Mouse (Mus musculus) MN1 (cell line): ENCODE results near the gene Tnfaip8l3.

Experiments
- DNase-seq: peaks from one replicate; pipeline ENCODE4 v3.0.0-alpha.2; 2016; ENCODE audit warnings: low spot score

The Tnfaip8l3 gene

DNA sequence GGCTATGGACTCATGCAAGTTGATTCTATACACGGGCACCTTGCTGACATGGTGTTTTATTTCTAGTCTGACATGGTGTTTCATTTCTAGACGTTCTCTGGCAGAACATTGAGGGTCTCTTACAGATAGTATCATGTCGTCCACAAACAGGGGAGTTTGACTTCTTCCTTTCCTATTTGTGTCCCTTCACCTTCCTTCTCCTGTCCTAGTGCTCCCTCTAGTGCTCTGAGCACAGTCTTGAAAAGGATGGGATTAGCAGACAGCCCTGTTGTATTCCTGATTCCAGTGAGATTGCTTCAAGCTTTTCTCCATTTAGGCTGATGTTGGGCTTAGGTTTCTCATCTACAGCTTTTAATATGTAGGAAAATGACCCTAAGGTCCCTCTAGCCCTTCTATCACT, 81.2 kb downstream of the Tnfaip8l3 start:
- DNase-seq, result no peak

DNA sequence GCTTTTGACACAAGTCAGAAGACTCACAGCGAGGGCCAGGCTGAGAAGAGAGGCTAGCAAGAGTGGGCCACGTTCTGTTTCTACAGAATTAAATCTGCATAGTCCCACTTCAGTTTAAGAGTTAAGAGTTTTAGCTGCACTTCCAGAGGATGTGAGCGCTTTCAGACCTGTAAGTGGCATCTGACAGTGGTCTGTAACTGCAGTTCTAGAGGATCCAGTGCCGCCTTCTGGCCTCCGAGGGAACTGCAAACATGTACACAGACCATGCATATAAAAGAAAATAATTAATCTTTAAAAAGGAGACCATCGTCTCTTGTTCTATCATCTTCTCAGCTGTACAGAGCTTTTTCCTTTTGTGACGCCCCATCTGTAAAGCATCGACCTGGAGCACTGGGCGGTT, 83.3 kb downstream of the Tnfaip8l3 start:
- DNase-seq, result no peak

DNA sequence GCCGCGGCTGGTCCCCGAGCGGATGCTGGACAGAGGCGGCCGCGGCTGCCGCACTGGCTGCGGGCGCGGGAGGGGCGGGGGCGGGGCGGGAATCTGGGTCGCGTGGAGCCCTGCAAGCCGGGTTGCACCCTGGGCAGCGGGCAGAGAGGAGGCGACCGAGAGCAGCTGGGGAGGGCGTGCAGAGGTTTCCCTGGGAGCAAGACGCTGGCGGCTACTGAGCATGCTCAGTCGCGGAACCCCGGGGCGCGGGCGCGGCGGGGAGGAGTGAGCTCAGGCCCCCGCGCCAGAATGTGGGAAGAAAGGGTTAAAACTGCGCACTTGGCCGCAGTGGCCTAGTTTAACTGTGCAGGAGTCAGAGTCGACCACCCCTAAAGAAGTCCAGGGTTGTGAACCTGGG, 93.1 kb downstream of the Tnfaip8l3 start, which contains the start of gene Elmod1:
TSS of gene Elmod1 (minus strand) at position 180 of the 397 bp plus-strand sequence.
- DNase-seq, result no peak

DNA sequence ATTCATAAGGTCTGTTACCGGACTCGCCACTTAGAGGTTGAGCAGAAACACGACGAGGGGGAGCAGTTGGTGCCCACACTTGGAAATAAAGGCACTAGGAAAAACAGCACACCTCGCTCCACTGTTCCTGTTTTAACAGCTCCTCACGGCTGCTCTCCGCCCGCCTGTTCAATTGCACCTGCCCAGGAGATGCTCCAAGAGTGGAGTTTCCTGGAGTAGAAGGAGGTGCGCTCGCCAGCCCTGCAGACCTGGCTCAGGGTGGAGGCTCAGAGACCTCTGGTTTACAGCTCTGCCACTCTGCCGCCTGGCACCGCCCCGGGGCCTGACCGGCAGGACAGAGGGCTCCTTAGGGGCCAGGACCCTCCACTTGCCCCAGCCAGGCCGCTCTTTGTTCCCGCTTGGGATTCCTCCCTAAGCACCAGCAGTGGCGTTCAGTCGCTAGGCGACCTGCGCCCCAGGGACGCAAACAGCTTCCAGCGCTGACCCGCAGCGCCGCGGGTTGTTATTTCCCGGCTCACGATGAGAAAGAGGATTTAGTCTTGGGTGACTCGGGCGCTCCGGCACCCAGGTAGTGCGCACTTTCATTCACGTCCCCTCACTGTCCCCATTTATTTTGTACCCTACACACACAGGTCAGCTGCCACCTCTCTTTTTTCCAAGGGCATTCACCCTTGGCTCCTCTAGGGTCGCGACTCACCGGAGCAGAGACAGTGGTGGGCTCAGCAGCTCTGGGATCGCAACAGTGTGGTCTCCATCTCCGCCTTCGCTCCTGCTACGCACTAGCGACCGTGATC, 93.7 kb downstream of the Tnfaip8l3 start:
- DNase-seq, result no peak

DNA sequence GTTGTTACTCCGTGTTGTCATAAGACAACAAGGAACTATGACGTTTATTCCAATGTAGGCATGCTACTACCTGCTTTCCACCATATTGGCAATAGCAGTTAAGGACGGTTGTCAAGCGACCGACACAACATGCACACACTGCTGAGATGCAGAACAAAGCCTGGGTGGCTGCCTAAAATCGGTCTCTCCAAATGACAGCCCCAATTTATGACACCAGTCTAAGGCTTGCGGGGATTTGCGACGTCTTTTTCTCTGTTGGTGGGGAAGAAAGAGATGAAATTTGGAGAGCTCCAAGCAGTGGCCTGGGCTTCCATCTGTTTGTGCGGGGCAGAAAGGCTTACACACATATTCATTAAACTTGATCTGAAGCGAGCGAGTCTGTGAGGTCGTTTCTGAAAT, 94.3 kb downstream of the Tnfaip8l3 start:
- no peak for DNase-seq
